Mouse (Mus musculus) A20 (cell line): ENCODE measurements around the gene Fbxw19.
"Not testable (repeated sequence)": the region's sequence is repeated elsewhere in the genome, so short reads cannot be mapped to it uniquely, and the experiment has no call there.

Source experiments
- DNase-seq: peaks from one replicate; pipeline ENCODE4 v3.0.0-alpha.2; 2011; ENCODE audit warnings: low read depth, low spot score

Gene Fbxw19

GRCm38 (mm10) chr9:109495775-109496174 is at the start of gene Fbxw19:
Gene Fbxw19 (minus strand): TSS chr9:109495875.
- not testable (repeated sequence) for DNase-seq

GRCm38 (mm10) chr9:109523385-109524064 is 27.9 kb upstream of the Fbxw19 start:
- DNase-seq, result no peak

GRCm38 (mm10) chr9:109449040-109449439 is 46.6 kb downstream of the Fbxw19 start, which contains the start of gene Fbxw16:
Gene Fbxw16 (minus strand): TSS chr9:109449140.
- no peak for DNase-seq

- no peak for DNase-seq
Observed at GRCm38 (mm10) chr9:109432956-109433355, 62.7 kb downstream of the Fbxw19 start.
